Mouse (Mus musculus): ENCODE data around the gene Polr2e. TPM values are rescaled to one million over a fixed set of nuclear protein-coding genes. Genes with fewer than 3 reads are reported as not detected.
A peak's percentile ranks its signal among the peaks of the same experiment; 100 is the strongest.

Gene Polr2e
- total RNA-seq, 1 experiment: 293 TPM

- in situ Hi-C loops (cut with MboI; ENCODE audit: low sequenced_read_pairs in 2 of 2, unreplicated experiment in 2 of 2): loop anchor here in 1 of 2 experiments (25.0 kb wide), 1 partner anchor 123 kb away; the partner anchor contains the start of genes Sbno2 and Stk11
- peak overlapping the region; percentile 81; the same call in 1 of the 2 replicates for H3K9ac ChIP-seq (ENCODE audit: insufficient read depth, low read depth, low read length, poor library complexity, severe bottlenecking)
- H3K36me3 ChIP-seq (ENCODE audit: control insufficient read depth, insufficient read depth, low read length, poor library complexity, severe bottlenecking): peaks cover 11% of the 10 kb centered on the region; the same call in 1 of the 2 replicates
- DNase-seq (ENCODE audit: low read depth, low spot score): no peak
- no peaks in the 10 kb centered on the region for H3K9me3 ChIP-seq (ENCODE audit: control insufficient read depth, insufficient read depth, low read depth, low read length)
- no peak overlapping the region for H3K27ac ChIP-seq (ENCODE audit: insufficient read depth, low read depth, low read length, poor library complexity, severe bottlenecking)
- peak overlapping the region; percentile 75 to 86; a peak in 3 of 4 replicates for H3K4me3 ChIP-seq (ENCODE audit: insufficient read depth in 1 of 2, low read depth in 1 of 2, low read length in 2 of 2, poor library complexity in 1 of 2, severe bottlenecking in 1 of 2)
- no peak for TF ChIP-seq ZC3H11A (IDR thresholded peaks at IDR 0.05; ENCODE audit: borderline replicate concordance, low read depth, low read length)
- no peak for TF ChIP-seq MAFK (IDR thresholded peaks at IDR 0.05; ENCODE audit: insufficient read depth, low read depth, low read length)
- peaks cover 6 to 16% of the 10 kb centered on the region in 2 experiments for H3K4me1 ChIP-seq (ENCODE audit: control insufficient read depth in 2 of 2, insufficient read depth in 2 of 2, low read length in 2 of 2, poor library complexity in 1 of 2)
These were observed 50.3 kb downstream of the Polr2e start for GRCm38 (mm10) chr10:79989272-79989786.

GRCm38 (mm10) chr10:79988506-79989271 lies 50.9 kb downstream of the Polr2e start, which contains the start of gene Cnn2:
Gene Cnn2, plus strand, starts transcription at chr10:79988584.
- peaks cover 6 to 16% of the 10 kb centered on the region in 2 experiments for H3K4me1 ChIP-seq (ENCODE audit: control insufficient read depth in 2 of 2, insufficient read depth in 2 of 2, low read length in 2 of 2, poor library complexity in 1 of 2)
- in situ Hi-C loops (cut with MboI; ENCODE audit: low sequenced_read_pairs in 2 of 2, unreplicated experiment in 2 of 2): loop anchor here in 1 of 2 experiments (25.0 kb wide), 1 partner anchor 124 kb away; the partner anchor contains the start of genes Sbno2 and Stk11
- peak within 1 kb of the TSS; percentile 45; the same call in 1 of the 2 replicates for H3K27ac ChIP-seq (ENCODE audit: insufficient read depth, low read depth, low read length, poor library complexity, severe bottlenecking)
- H3K9ac ChIP-seq (ENCODE audit: insufficient read depth, low read depth, low read length, poor library complexity, severe bottlenecking): peak within 1 kb of the TSS; percentile 81
- H3K4me3 ChIP-seq (ENCODE audit: insufficient read depth in 1 of 2, low read depth in 1 of 2, low read length in 2 of 2, poor library complexity in 1 of 2, severe bottlenecking in 1 of 2): peak within 1 kb of the TSS; percentile 75 to 86
- H3K9me3 ChIP-seq (ENCODE audit: control insufficient read depth, insufficient read depth, low read depth, low read length): no peaks in the 10 kb centered on the region
- peaks cover 8% of the 10 kb centered on the region; the same call in 1 of the 2 replicates for H3K36me3 ChIP-seq (ENCODE audit: control insufficient read depth, insufficient read depth, low read length, poor library complexity, severe bottlenecking)
- DNase-seq (ENCODE audit: low read depth, low spot score): no peak
- TF ChIP-seq ZNF384 (IDR thresholded peaks at IDR 0.05; ENCODE audit: low read depth, low read length): no peak
- TF ChIP-seq ZC3H11A (IDR thresholded peaks at IDR 0.05; ENCODE audit: borderline replicate concordance, low read depth, low read length): no peak
- TF ChIP-seq HCFC1 (IDR thresholded peaks at IDR 0.05; ENCODE audit: borderline replicate concordance, insufficient read depth, low read length): no peak
- no peak for TF ChIP-seq CHD2 (IDR thresholded peaks at IDR 0.05; ENCODE audit: low read depth, low read length)
- no peak for TF ChIP-seq MAFK (IDR thresholded peaks at IDR 0.05; ENCODE audit: insufficient read depth, low read depth, low read length)

- H3K27ac ChIP-seq (ENCODE audit: insufficient read depth, low read depth, low read length, poor library complexity, severe bottlenecking): peak overlapping the region; percentile 45; the same call in 1 of the 2 replicates
- H3K4me1 ChIP-seq (ENCODE audit: control insufficient read depth in 2 of 2, insufficient read depth in 2 of 2, low read length in 2 of 2, poor library complexity in 1 of 2): peaks cover 9 to 19% of the 10 kb centered on the region in 2 experiments
- in situ Hi-C loops (cut with MboI; ENCODE audit: low sequenced_read_pairs in 2 of 2, unreplicated experiment in 2 of 2): loop anchor here in 1 of 2 experiments (25.0 kb wide), 1 partner anchor 124 kb away; the partner anchor contains the start of genes Sbno2 and Stk11
- no peaks in the 10 kb centered on the region for H3K9me3 ChIP-seq (ENCODE audit: control insufficient read depth, insufficient read depth, low read depth, low read length)
- peaks cover under 1% of the 10 kb centered on the region; the same call in 1 of the 2 replicates for H3K36me3 ChIP-seq (ENCODE audit: control insufficient read depth, insufficient read depth, low read length, poor library complexity, severe bottlenecking)
- H3K9ac ChIP-seq (ENCODE audit: insufficient read depth, low read depth, low read length, poor library complexity, severe bottlenecking): peak overlapping the region; percentile 81
- peak overlapping the region; percentile 75 to 86 for H3K4me3 ChIP-seq (ENCODE audit: insufficient read depth in 1 of 2, low read depth in 1 of 2, low read length in 2 of 2, poor library complexity in 1 of 2, severe bottlenecking in 1 of 2)
- DNase-seq (ENCODE audit: low read depth, low spot score): no peak
- TF ChIP-seq ZNF384 (IDR thresholded peaks at IDR 0.05; ENCODE audit: low read depth, low read length): no peak
- TF ChIP-seq HCFC1 (IDR thresholded peaks at IDR 0.05; ENCODE audit: borderline replicate concordance, insufficient read depth, low read length): no peak
- no peak for TF ChIP-seq MAFK (IDR thresholded peaks at IDR 0.05; ENCODE audit: insufficient read depth, low read depth, low read length)
- no peak for TF ChIP-seq CHD2 (IDR thresholded peaks at IDR 0.05; ENCODE audit: low read depth, low read length)
- no peak for TF ChIP-seq ZC3H11A (IDR thresholded peaks at IDR 0.05; ENCODE audit: borderline replicate concordance, low read depth, low read length)
These were observed 51.7 kb downstream of the Polr2e start for GRCm38 (mm10) chr10:79987771-79988505.

GRCm38 (mm10) chr10:79986963-79987362 lies 52.6 kb downstream of the Polr2e start:
- no peak overlapping the region for H3K27ac ChIP-seq (ENCODE audit: insufficient read depth, low read depth, low read length, poor library complexity, severe bottlenecking)
- in situ Hi-C loops (cut with MboI; ENCODE audit: low sequenced_read_pairs in 2 of 2, unreplicated experiment in 2 of 2): loop anchor here in 1 of 2 experiments (25.0 kb wide), 1 partner anchor 125 kb away; the partner anchor contains the start of genes Sbno2 and Stk11

More at GRCm38 (mm10) chr10:79986963-79987362, 52.6 kb downstream of the Polr2e start:
- Histone ChIP-seq H3K36me3 (ENCODE audit: control insufficient read depth, insufficient read depth, low read length, poor library complexity, severe bottlenecking) (no peaks in the 10 kb centered on the region), H3K4me3 (ENCODE audit: insufficient read depth in 1 of 2, low read depth in 1 of 2, low read length in 2 of 2, poor library complexity in 1 of 2, severe bottlenecking in 1 of 2) (0 out of 4 replicates have a peak overlapping the region, but pooled peaks of 1 of the 2 experiments have one; percentile 13), H3K4me1 (ENCODE audit: control insufficient read depth in 2 of 2, insufficient read depth in 2 of 2, low read length in 2 of 2, poor library complexity in 1 of 2) (peaks cover 9 to 22% of the 10 kb centered on the region in 2 experiments), H3K9ac (ENCODE audit: insufficient read depth, low read depth, low read length, poor library complexity, severe bottlenecking) (no peak overlapping the region), H3K9me3 (ENCODE audit: control insufficient read depth, insufficient read depth, low read depth, low read length) (no peaks in the 10 kb centered on the region)
- peak; percentile 73 for DNase-seq (ENCODE audit: low read depth, low spot score)
- TF ChIP-seq ZC3H11A (IDR thresholded peaks at IDR 0.05; ENCODE audit: borderline replicate concordance, low read depth, low read length) (0 out of 2 replicates have a peak, but pooled peaks have one; percentile 12), MAFK (IDR thresholded peaks at IDR 0.05; ENCODE audit: insufficient read depth, low read depth, low read length) (no peak), CHD2 (IDR thresholded peaks at IDR 0.05; ENCODE audit: low read depth, low read length) (no peak), ZNF384 (IDR thresholded peaks at IDR 0.05; ENCODE audit: low read depth, low read length) (peak; percentile 99), HCFC1 (IDR thresholded peaks at IDR 0.05; ENCODE audit: borderline replicate concordance, insufficient read depth, low read length) (no peak)
